Mouse (Mus musculus): ENCODE measurements around the gene Ccdc114. TPM values are rescaled to one million over a fixed set of nuclear protein-coding genes. Genes with fewer than 3 reads are reported as not detected.

The Ccdc114 gene
- polyA plus RNA-seq, 1 experiment from 2014 or later, result 3.5 TPM

GRCm38 (mm10) chr7:45986893-45987292, 63.0 kb downstream of the Ccdc114 start:
- WGBS, result 73% methylated on average over 6 of the region's 6 CpGs

GRCm38 (mm10) chr7:45988344-45988743, 64.5 kb downstream of the Ccdc114 start:
- whole genome bisulfite sequencing, result 80% methylated on average over 1 of the region's 1 CpGs
- no peak overlapping the region for H3K9ac ChIP-seq
- no peaks in the 10 kb centered on the region for H3K4me1 ChIP-seq (replicated peaks)
- H3K36me3 ChIP-seq, result no peaks in the 10 kb centered on the region
- H3K27ac ChIP-seq (ENCODE audit: poor library complexity, severe bottlenecking), result no peak overlapping the region
- H3K4me3 ChIP-seq, result no peak overlapping the region
- no peak overlapping the region for H3K4me2 ChIP-seq
- H3K9me3 ChIP-seq (replicated peaks), result no peaks in the 10 kb centered on the region
- H3K27me3 ChIP-seq (replicated peaks), result 0 out of 2 replicates have a peak, but pooled peaks cover 6% of the 10 kb centered on the region
- ATAC-seq (ENCODE audit: insufficient number of reproducible peaks, low FRiP score), result no peak

More at GRCm38 (mm10) chr7:45986893-45987292, 63.0 kb downstream of the Ccdc114 start:
- no peaks in the 10 kb centered on the region for H3K9me3 ChIP-seq (replicated peaks)
- H3K4me3 ChIP-seq, result no peak overlapping the region
- H3K4me1 ChIP-seq (replicated peaks), result no peaks in the 10 kb centered on the region
- no peak overlapping the region for H3K9ac ChIP-seq
- H3K27ac ChIP-seq (ENCODE audit: poor library complexity, severe bottlenecking), result no peak overlapping the region
- H3K36me3 ChIP-seq, result no peaks in the 10 kb centered on the region
- no peak overlapping the region for H3K4me2 ChIP-seq
- ATAC-seq (ENCODE audit: insufficient number of reproducible peaks, low FRiP score), result no peak
- H3K27me3 ChIP-seq (replicated peaks), result peaks cover 9% of the 10 kb centered on the region; the same call in 1 of the 2 replicates

- Histone ChIP-seq H3K27ac (ENCODE audit: poor library complexity, severe bottlenecking) (no peak overlapping the region), H3K36me3 (no peaks in the 10 kb centered on the region), H3K4me2 (no peak overlapping the region), H3K4me3 (no peak overlapping the region), H3K27me3 (replicated peaks) (0 out of 2 replicates have a peak, but pooled peaks cover 13% of the 10 kb centered on the region), H3K9ac (no peak overlapping the region), H3K9me3 (replicated peaks) (no peaks in the 10 kb centered on the region), H3K4me1 (replicated peaks) (no peaks in the 10 kb centered on the region)
- no peak for ATAC-seq (ENCODE audit: insufficient number of reproducible peaks, low FRiP score)
- 76% methylated on average over 8 of the region's 8 CpGs for WGBS
These were observed 68.6 kb downstream of the Ccdc114 start for GRCm38 (mm10) chr7:45992470-45992869.

Other genes with a start within 250 kb of the Ccdc114 start
- gene Ntn5, start 240.1 kb upstream of the Ccdc114 start, polyA plus RNA-seq (2016; fragmentation: Nextera tagmentation; extraction: Ambion mirVana), result not detected in 2 replicates
- 0.18 and 0.49 TPM in 2 replicates for gene Sec1, start 229.7 kb upstream of the Ccdc114 start, polyA plus RNA-seq (2016; fragmentation: Nextera tagmentation; extraction: Ambion mirVana)
- 5.4 and 5.8 TPM in 2 replicates for gene Car11, start 224.2 kb upstream of the Ccdc114 start, polyA plus RNA-seq (2016; fragmentation: Nextera tagmentation; extraction: Ambion mirVana)
- 4.1 and 5.3 TPM in 2 replicates for gene Dbp, start 219.0 kb upstream of the Ccdc114 start, polyA plus RNA-seq (2016; fragmentation: Nextera tagmentation; extraction: Ambion mirVana)
- 603 and 625 TPM in 2 replicates for gene Rpl18, start 208.6 kb upstream of the Ccdc114 start, polyA plus RNA-seq (2016; fragmentation: Nextera tagmentation; extraction: Ambion mirVana)
- 18.5 and 20.0 TPM in 2 replicates for gene Sphk2, start 206.1 kb upstream of the Ccdc114 start, polyA plus RNA-seq (2016; fragmentation: Nextera tagmentation; extraction: Ambion mirVana)
- 0.29 and 0.33 TPM in 2 replicates for gene Fam83e, start 202.9 kb upstream of the Ccdc114 start, polyA plus RNA-seq (2016; fragmentation: Nextera tagmentation; extraction: Ambion mirVana)
- gene Spaca4, start 198.3 kb upstream of the Ccdc114 start, polyA plus RNA-seq (2016; fragmentation: Nextera tagmentation; extraction: Ambion mirVana), result not detected in 2 replicates
- gene Lmtk3, start 140.3 kb upstream of the Ccdc114 start, polyA plus RNA-seq (2016; fragmentation: Nextera tagmentation; extraction: Ambion mirVana), result 0.53 and 0.86 TPM in 2 replicates
- 0.23 and 0.40 TPM in 2 replicates for gene Sult2b1, start 139.4 kb upstream of the Ccdc114 start, polyA plus RNA-seq (2016; fragmentation: Nextera tagmentation; extraction: Ambion mirVana)
- gene Cyth2, start 109.5 kb upstream of the Ccdc114 start, polyA plus RNA-seq (2016; fragmentation: Nextera tagmentation; extraction: Ambion mirVana), result 108 and 115 TPM in 2 replicates
- gene Kcnj14, start 99.3 kb upstream of the Ccdc114 start, polyA plus RNA-seq (2016; fragmentation: Nextera tagmentation; extraction: Ambion mirVana), result 0.63 and 0.70 TPM in 2 replicates
- gene Grwd1, start 93.1 kb upstream of the Ccdc114 start, polyA plus RNA-seq (2016; fragmentation: Nextera tagmentation; extraction: Ambion mirVana), result 43.9 and 46.6 TPM in 2 replicates
- 53.4 and 55.5 TPM in 2 replicates for gene Kdelr1, start 51.3 kb upstream of the Ccdc114 start, polyA plus RNA-seq (2016; fragmentation: Nextera tagmentation; extraction: Ambion mirVana)
- 0.37 and 0.42 TPM in 2 replicates for gene Grin2d, start 45.7 kb upstream of the Ccdc114 start, polyA plus RNA-seq (2016; fragmentation: Nextera tagmentation; extraction: Ambion mirVana)
- 0.89 and 1.2 TPM in 2 replicates for gene Syngr4, start 27.4 kb upstream of the Ccdc114 start, polyA plus RNA-seq (2016; fragmentation: Nextera tagmentation; extraction: Ambion mirVana)
- gene Tmem143, start 27.1 kb upstream of the Ccdc114 start, polyA plus RNA-seq (2016; fragmentation: Nextera tagmentation; extraction: Ambion mirVana), result 5.8 and 7.2 TPM in 2 replicates
- gene Emp3, start 2.7 kb upstream of the Ccdc114 start, polyA plus RNA-seq (2016; fragmentation: Nextera tagmentation; extraction: Ambion mirVana), result 63.1 and 69.0 TPM in 2 replicates
- gene Abcc6, start 106.2 kb downstream of the Ccdc114 start, polyA plus RNA-seq (2016; fragmentation: Nextera tagmentation; extraction: Ambion mirVana), result 0.06 and 0.22 TPM in 2 replicates
- gene Nomo1, start 109.6 kb downstream of the Ccdc114 start, polyA plus RNA-seq (2016; fragmentation: Nextera tagmentation; extraction: Ambion mirVana), result 47.8 and 54.4 TPM in 2 replicates
- 6.3 and 7.6 TPM in 2 replicates for gene Kcnj11, start 176.7 kb downstream of the Ccdc114 start, polyA plus RNA-seq (2016; fragmentation: Nextera tagmentation; extraction: Ambion mirVana)